Mouse (Mus musculus): ENCODE results near the gene Ptprm.

Ptprm gene

GRCm38 (mm10) chr17:66991815-66992214 is 362.4 kb downstream of the Ptprm start:
- no peak for DNase-seq (ENCODE audit: low read depth, low spot score)

GRCm38 (mm10) chr17:66990761-66991160 is 363.5 kb downstream of the Ptprm start:
- DNase-seq (ENCODE audit: low read depth, low spot score) = no peak

GRCm38 (mm10) chr17:66988014-66988413 is 366.2 kb downstream of the Ptprm start:
- no peak for DNase-seq (ENCODE audit: low read depth, low spot score)

DNA sequence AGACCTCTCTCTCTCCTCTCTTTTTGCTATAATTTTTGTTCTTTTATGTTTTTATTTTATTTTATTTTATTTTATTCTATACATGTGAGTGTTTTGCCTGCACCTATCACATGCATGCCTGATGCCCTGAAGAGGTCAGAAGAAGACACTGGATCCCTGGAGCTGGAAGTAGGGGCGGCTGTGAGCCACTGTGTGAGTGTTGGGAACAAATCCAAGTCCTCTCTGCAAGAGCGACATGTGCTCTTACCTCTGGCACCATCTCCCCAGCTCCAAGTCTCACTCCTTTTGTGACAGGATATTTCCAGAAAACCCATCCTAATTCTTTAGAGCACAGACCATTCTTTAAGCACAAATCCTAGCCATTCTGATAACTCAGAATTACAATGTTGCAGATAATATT is 372.6 kb downstream of the Ptprm start:
- no peak for DNase-seq (ENCODE audit: low read depth, low spot score)

DNA sequence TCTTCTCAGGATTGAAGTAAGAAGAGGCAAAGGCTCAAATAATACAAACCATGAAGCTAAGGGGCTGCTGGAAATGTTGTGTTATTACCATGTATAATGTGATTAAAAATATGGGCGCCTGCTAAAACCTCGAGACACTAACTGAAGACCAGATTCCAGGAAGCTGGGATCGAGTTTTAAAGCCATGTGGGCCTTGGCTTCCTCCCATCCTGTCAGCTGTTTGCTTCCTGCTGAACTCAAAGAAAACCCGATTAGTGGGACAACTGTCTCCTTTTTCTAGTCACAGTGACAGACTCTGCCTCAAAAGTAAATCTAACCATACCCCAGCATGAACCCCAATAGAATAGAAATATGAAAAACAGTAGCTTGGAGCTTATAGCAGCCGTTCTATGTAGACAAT is 374.3 kb downstream of the Ptprm start:
- DNase-seq (ENCODE audit: low read depth, low spot score) = no peak

- DNase-seq (ENCODE audit: low read depth, low spot score) = no peak
These were observed 377.8 kb downstream of the Ptprm start for GRCm38 (mm10) chr17:66976490-66976889.

DNA sequence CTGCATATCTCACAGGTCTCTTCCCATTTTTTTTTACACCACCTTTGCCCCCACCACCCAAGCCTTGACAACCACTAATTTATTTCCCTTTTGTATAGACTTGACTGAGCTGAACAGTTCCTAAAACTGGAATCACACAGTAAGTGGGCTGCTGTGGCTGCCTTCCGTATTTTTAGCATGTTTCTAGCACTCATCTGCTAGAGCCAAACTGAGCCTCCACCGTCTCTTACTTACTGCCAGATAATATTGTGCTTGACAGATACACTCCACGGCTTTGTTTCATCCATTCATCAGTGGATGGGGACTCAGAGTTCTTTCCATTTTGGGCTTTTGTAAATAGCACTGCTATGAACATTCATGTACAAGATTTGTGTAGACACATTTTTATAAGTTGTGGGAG is 381.3 kb downstream of the Ptprm start:
- DNase-seq (ENCODE audit: low read depth, low spot score) = peak; percentile 86

- peak; percentile 67 for DNase-seq (ENCODE audit: low read depth, low spot score)
These were observed 393.3 kb downstream of the Ptprm start for GRCm38 (mm10) chr17:66960986-66961385.

GRCm38 (mm10) chr17:66960557-66960956 is 393.7 kb downstream of the Ptprm start:
- no peak for DNase-seq (ENCODE audit: low read depth, low spot score)

GRCm38 (mm10) chr17:66959815-66960214 is 394.4 kb downstream of the Ptprm start:
- peak; percentile 26 for DNase-seq (ENCODE audit: low read depth, low spot score)

GRCm38 (mm10) chr17:66958766-66959165 is 395.5 kb downstream of the Ptprm start:
- no peak for DNase-seq (ENCODE audit: low read depth, low spot score)

- peak; percentile 90 for DNase-seq (ENCODE audit: low read depth, low spot score)
These were observed 409.8 kb downstream of the Ptprm start for GRCm38 (mm10) chr17:66944498-66944897.

- peak; percentile 69 for DNase-seq (ENCODE audit: low read depth, low spot score)
These were observed 410.7 kb downstream of the Ptprm start for GRCm38 (mm10) chr17:66943539-66943938.

DNA sequence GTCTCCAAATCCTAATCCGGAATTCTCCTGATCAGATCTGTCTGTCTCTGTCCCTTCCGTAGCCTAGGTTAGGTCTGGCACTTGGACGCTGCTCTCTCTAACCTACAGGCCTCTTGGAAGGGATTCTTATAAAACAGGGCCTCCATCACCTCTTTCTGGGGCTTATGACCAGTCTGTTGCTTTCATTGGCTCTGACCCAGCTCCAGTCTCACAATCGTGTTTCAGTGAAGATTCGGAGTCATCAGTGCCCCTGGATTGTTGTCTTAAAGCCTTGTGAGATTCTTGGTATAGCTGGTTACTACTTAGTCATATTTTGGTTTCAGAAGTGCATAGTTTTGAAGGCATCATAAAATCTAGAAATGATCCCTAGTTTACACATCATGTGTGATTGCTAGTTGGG is 428.6 kb downstream of the Ptprm start:
- no peak for DNase-seq (ENCODE audit: low read depth, low spot score)

GRCm38 (mm10) chr17:66914696-66915095 is 439.6 kb downstream of the Ptprm start:
- no peak for DNase-seq (ENCODE audit: low read depth, low spot score)

DNA sequence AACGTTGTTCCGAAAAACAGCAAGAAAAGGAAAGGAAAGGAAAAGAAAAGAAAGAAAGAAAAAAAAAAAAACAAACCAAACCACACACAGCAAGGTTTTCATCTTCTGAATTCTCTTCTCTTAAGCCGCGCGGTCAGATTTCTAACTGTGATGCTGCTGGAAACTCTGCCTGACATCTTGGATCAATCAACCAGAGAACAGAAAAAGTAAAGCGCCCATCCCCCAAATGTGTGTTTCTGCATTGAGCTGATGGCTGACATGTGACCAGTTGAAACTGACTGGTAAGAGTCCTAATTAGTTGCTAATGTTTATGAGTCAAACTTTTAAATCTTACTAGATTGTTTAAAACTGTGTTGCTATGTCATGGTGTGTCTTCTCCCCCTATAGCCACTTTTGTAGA is 441.7 kb downstream of the Ptprm start:
- DNase-seq (ENCODE audit: low read depth, low spot score) = no peak

GRCm38 (mm10) chr17:66912120-66912519 is 442.1 kb downstream of the Ptprm start:
- no peak for DNase-seq (ENCODE audit: low read depth, low spot score)

DNA sequence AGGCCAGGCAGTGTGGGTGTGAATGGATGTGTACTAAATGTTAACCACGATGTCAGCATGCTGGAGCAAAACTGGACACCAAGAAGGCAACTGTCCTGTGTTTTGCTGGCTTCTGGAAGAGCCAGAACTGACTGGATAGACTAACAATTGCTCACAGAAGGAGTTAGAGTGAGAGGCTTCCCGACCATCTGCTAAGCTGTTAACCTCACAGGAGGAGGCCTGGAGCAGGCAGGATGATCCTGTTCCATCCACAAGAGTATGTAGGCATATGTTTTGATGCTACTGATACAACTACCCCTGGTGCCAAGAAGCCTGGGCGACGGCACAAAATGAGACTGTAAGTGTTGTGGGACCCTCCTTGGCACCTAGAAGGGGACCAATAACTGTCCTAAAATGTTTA is 444.4 kb downstream of the Ptprm start:
- DNase-seq (ENCODE audit: low read depth, low spot score) = peak; percentile 86

DNA sequence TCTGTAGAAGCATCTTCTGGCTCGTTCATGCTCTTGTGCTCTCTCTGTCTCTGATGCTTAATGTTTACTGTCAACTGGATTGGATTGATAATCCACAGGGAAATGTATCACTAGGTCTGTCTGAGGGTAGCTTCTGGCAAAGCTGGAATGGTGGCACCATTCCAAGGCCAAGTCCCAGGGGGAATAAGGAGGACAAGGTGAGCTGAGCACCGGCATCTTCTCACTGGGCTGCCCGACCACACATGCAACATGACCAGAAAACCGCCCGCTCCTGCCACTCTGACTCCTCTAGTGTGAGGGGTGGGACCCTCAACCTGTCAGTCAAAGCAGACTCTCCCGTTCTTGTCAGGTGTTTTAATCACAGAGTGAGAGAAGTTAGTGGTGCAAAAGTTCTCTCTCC is 445.3 kb downstream of the Ptprm start:
- DNase-seq (ENCODE audit: low read depth, low spot score) = no peak

DNA sequence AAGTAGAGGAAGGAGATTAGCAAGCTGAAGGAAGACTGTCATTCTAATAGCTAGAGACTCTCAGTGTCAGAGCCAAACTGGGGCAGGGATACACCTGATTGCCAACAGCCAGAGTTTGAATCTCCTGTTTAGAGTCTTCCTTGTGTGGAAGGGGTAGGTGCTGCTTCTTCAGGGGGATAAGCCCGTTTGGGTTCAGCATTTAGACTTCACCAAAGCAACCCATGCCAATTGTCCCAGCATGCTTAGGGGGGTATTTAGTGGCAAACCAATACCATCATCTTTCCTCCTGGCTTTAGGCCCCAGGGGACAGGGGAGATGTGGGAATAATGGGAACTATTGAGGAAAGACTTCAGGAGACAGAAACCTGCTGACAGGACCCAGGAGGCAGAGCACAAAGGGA is 460.1 kb downstream of the Ptprm start:
- DNase-seq (ENCODE audit: low read depth, low spot score) = no peak

- DNase-seq (ENCODE audit: low read depth, low spot score) = no peak
These were observed 462.3 kb downstream of the Ptprm start for GRCm38 (mm10) chr17:66891916-66892315.

DNA sequence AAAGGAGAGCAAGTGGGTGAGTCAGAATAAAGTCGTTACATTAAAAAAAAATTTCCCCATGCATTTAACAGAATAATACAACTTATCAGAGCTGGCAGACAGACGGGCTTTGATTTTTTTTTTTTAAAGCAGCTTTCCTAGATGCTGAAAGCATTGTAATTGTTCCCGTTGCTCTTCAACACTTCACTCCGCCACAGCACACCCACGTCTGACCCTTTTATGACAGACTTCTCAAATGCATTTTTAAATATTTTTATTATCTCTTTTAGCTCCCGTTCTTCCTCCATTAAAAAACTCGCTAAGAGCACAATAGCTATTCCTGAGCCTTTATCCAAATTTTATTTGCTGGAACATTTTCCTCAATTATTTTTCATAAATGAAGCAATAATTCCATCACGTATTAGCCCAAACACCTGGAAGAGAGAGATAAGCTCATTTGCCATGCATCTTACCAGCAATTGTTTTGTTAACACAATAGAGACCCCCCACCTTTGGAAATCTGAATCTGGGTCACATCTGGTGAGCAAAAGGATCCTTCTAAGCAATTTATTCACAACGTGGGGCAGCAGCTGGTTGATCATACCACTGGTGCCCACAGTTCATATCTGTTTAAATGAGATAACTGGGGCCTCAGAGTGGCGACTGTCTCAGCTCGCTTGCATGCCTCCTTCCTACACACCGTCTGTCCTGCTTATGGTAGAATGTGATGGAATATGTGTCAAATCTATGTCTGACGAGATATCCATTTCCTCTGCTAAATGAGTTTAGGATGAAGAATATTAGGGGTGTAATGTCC is 463.0 kb downstream of the Ptprm start:
- peak; percentile 37 for DNase-seq (ENCODE audit: low read depth, low spot score)

DNA sequence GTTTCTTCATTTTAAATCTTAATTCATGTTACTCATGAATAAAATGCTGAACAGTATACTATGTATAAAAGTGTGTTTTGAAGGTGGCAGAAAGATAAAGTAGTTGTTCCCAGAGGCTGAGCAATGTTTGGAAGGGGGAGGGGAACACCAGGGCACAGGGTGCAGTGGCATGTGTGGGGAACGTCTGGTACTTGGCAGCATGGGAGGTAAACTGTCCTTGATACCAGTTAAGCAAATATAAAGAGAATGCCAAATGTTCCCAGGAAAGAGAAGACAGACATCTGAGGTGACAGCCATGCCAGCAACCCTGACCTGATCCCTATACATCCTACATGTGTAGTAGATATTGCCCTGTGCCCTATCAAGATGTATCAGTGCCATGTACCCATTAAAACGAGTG is 472.0 kb downstream of the Ptprm start:
- no peak for DNase-seq (ENCODE audit: low read depth, low spot score)
